Mouse (Mus musculus) CD4-positive, CD25-positive, alpha-beta regulatory T cell, adult 2 months (primary cell): ENCODE data around the gene Ankrd33b.

Source experiments
- DNase-seq: peaks from one replicate; pipeline ENCODE4 v3.0.0-alpha.2; 2012; ENCODE audit warnings: low read depth, low spot score

The Ankrd33b gene

GRCm38 (mm10) chr15:31304302-31304701, 63.2 kb downstream of the Ankrd33b start:
- DNase-seq = no peak

- DNase-seq = no peak
Observed at GRCm38 (mm10) chr15:31302293-31302990, 65.1 kb downstream of the Ankrd33b start.

- DNase-seq = no peak
Observed at GRCm38 (mm10) chr15:31299258-31299917, 68.1 kb downstream of the Ankrd33b start.

DNA sequence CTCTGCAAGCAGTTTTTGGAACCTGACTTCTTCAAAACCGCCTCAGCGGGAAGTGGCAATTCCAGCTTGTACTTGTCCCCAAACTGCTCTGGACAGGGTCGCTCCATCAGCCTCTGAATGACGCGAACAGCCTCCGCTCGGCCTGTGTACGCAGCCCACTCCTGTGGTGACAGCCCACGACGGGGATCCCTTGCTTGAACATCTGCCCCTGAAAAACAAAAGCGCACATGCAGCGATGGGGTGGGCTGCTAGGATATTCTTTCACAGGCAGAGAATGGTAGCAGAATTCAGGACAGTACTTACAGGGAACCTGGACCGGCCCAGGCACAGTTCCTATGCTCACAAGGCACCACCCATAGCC, 69.8 kb downstream of the Ankrd33b start:
- no peak for DNase-seq

DNA sequence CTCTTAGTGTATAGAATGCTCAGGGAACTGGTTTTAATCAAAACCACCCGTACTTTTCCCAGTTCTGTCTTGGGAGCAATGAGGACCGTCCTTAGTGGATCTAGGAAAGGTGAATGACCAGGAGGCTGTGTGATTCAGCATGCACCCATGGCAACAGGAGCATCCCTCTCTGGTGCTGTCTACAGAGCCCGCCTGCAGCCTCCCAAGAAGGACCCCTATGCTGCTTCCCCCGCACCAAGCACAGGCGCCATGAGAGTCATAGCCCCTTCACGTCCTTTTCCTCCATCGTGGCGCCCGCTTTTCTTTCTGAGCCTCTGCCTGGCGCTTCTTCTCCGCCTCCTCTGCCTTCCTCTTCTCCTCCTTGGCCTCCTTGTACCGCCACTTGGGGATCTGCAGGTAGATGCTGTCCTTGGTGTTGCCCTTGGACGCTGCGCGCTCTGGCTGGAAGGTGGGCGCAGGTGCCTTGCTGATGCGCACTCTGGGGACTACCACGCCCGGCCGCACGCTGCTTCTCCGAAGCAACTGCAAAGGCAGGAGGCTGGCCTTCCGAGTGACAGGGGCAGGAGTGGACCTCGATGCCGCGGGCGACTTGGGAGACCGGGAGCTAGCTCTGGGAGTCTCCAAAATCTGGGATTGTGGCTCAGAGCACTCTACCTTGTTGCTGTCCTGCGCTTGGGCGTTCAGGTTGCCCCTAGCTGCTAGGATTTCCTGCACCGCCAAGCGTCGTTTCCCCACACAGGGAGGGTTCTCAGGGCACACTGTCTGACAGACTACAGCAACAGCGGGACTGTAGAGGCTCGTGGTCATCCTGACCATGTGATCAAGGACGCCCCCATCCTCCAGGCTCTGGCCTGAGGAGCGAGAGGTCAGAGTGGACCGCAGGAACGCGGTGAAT, 70.4 kb downstream of the Ankrd33b start:
- no peak for DNase-seq

DNA sequence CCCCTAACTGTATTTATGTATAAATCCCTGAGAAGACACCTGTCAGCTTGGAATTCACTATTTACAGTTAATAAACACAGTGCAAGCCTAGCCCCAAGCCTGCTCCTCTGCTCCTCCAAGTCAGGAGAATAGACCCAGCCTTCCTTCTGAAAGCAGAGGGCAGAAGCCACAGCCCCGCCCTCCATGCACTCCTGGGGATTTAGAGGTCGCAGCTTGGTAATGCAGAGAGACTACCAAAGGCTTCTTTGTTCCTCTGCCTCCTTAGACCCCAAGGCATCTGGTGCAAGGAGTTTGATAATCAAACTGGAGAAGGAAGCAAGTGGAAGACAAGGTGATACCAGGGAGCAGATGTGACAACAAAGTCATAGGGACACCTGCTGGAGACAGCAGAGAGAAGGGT, 73.2 kb downstream of the Ankrd33b start:
- DNase-seq = no peak

DNA sequence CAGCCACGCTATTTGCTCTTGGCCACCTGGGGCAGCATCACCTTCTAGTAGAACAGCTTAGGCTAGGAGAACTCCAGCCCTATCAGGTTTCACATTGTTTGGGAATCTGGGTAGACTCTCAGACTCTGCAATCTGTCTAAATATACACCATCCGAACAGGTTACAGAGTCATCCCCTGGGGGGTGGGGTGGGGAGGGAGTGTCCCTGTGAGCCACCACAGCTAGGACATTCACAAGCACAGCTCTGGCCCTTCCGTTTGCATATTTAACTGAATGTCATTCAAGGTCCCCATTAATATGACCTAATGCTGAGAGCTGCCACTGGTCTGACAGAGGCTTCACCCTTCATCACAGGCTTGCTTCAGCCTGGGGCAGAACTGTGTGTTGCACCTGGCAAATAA, 74.9 kb downstream of the Ankrd33b start:
- DNase-seq = no peak

DNA sequence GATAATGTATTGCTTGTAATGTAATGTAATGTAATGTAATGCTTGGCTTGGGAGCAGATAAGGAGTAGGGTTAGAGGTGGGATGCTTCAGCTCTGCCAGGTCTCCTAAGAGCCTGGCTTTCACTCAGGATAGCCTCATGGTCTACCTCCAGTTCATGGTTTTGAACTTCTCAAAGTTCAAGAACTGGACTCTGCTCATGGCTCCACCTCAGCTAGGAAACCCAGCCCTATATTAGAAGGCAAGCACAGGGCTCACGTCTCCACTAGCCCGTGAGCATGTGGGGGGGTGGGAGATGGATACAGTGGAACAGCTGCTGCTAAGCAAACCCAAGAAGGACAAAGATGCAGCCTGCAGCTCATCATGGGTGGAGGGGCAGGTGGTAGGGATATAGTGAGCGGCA, 81.8 kb downstream of the Ankrd33b start:
- no peak for DNase-seq

GRCm38 (mm10) chr15:31284922-31285631, 82.4 kb downstream of the Ankrd33b start:
- no peak for DNase-seq

DNA sequence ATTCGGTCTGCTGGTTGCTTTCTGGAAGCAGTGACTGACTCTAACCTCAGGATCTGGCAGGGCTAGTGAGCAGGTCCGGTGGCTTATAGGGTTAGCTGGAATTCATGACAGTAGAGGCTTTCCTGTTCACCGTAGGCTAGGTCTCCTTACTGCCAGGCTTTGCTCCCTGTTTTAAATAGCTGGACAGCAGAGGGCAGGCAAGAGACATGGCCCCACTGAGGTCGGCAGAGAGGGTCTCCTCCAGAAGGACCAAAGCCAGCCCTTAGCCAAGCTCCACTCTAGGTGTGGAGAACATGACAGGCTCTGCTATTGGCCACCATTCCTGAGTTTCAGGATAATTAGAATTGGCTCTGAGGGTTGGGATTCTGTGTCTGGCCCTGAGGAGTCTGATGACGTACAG, 83.4 kb downstream of the Ankrd33b start:
- no peak for DNase-seq

- DNase-seq = no peak
Observed at GRCm38 (mm10) chr15:31282353-31282752, 85.2 kb downstream of the Ankrd33b start.

DNA sequence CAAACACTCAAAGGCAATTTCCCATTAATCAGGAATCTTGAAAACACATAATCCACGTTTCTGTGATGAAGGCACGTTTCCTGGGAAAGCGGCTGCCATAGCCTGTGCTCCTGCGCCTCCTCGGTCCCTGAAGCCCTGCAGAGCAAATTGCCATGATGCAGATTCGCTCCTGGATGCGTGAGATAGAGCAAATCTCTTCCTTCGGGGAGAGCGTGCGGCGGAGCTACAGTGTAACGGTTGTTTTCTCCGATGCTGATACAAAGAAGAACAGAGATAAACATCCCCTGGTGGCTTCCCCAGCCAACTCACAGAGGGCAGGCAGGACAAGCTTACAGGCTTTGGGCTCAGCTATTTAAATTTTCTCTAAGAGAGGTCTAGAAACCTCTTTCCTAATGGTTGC, 85.7 kb downstream of the Ankrd33b start:
- no peak for DNase-seq

DNA sequence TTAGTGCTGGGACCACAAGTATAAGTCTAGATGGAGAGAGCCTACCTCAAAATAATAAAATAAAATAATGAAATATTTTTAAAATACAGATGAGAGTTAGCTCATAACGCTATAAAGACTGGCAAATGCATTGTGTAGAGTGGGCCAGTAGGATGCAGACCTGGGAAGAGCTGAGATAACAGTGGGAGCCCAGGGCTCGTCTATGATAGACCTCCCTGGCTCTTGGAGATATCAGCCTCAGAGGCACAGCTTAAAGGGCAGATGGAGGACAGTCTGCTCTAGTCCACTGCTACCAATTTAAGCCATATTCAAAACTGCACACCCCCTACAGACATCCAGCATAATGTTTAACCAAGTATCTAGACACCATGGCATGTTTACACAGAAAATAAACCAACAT, 86.8 kb downstream of the Ankrd33b start:
- no peak for DNase-seq

DNA sequence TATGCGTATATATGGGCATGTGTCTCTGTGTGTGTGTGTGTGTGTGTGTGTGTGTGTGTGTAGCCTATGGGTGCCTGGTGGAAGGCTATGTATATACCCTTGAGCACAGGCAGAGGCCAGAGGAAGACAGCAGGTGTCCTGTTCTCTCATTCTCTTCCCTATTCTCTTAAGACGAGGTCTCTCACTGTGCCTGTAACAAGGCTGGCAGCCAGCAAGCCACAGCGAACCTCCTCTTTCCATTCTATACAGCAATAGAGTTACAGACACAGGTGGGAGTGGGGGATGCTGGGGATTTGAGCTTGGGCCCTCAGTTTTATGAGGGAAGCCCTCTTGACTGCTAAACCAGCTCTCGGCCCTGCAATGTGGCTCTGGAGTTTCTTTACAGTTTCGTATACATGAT, 87.5 kb downstream of the Ankrd33b start:
- DNase-seq = no peak

DNA sequence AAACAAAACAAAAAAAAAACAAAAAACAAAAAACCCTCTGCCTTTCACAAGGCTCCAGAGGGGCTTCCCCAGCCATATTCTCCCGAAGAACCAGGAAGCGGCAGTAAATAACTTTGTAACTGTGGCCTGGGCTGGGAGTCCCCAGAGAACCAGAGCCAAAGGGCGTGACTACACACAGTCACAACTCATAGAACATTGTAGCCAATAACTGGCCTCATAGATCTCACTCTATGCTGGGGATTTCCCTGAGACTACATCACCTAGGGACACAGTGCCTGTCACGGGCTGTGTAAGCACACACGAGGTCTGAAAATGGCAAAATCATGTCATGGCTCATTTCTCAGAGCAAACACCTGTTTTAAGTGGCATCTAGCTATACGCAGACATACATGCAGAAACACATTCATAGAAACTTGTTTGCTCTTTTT, 87.9 kb downstream of the Ankrd33b start:
- peak; percentile 52 for DNase-seq

- no peak for DNase-seq
Observed at GRCm38 (mm10) chr15:31279120-31279519, 88.4 kb downstream of the Ankrd33b start.

- no peak for DNase-seq
Observed at GRCm38 (mm10) chr15:31278090-31278489, 89.4 kb downstream of the Ankrd33b start.

GRCm38 (mm10) chr15:31273509-31273908, 94.0 kb downstream of the Ankrd33b start:
- DNase-seq = no peak

- no peak for DNase-seq
Observed at GRCm38 (mm10) chr15:31272695-31273094, 94.8 kb downstream of the Ankrd33b start.

DNA sequence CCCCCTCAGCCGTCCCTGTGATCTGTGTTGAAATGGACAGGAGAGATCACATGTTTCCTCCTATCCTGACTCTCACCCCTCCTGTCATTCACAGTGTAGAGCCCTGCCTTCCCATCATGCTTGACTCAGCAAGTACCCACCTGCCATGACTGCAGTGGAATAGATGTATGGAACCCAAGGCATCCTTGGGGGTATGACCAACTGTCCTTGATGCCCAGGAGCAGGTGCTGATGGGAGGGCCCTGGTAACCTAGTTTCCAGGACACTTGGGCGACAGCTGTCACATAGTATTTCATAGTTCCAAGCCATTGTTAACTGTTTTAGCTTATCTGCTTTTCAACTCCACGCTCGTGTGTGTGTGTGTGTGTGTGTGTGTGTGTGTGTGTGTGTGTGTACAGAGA, 98.0 kb downstream of the Ankrd33b start:
- DNase-seq = no peak

- no peak for DNase-seq
Observed at GRCm38 (mm10) chr15:31268148-31268547, 99.4 kb downstream of the Ankrd33b start.

DNA sequence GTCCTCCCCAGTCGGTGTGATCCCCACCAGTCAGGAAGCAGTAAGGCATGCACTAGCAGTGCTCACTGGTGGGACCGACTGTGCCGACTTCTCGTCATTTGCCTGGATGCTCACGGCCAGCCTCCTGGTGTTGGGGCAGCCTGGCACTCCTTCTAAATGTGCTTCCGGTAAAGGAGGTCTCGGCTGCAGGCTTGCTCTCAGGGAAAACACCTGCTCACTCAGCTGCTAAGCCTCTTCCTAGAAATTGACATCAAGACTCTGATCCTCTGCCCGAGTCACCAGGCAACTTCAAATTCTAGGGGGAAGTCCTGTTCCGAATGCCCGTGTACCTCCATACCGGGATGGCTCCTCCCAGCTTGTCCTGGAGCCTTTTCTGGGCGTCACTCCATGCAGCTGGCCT, 101.7 kb downstream of the Ankrd33b start:
- DNase-seq = no peak
